Mouse (Mus musculus): ENCODE results near the gene 1700125H20Rik. TPM values are rescaled to one million over a fixed set of nuclear protein-coding genes. Genes with fewer than 3 reads are reported as not detected.
A peak's percentile ranks its signal among the peaks of the same experiment; 100 is the strongest.

The 1700125H20Rik gene
- not detected in 2 replicates for total RNA-seq (2014; rRNA removed)
- polyA plus RNA-seq (2012; rRNA removed) = not detected in 2 replicates

DNA sequence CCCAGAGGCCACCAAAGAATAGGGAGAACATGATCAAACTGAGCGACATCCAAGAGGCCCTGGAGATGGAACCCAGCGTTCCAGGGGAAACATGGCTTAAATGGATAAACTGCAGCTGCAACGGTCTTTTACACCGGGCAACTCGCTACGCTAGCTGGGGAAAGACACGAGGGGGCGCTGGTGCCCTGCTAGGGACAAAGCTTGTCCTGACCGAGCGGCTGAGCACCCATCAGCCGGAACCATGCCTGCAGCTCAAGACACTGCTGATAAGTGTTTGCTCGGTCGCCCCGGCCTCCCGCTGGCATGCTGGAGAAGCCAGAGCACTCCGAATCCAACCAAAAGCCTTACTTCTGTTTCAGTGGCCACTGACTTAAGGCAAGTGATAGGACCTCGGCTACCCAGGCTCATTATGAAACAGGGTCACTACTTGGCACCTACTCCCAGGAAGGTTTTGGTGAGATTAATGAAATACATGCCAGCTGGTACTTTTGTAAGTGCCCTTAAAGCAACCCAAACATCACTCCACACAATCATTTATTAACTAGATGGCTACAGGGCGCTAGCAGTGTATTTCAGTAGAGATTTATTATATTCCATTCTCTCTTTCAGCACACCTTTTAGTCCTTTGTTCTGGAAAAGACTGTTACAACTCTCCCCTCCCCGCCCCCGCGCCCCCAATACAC, at the start of gene 1700125H20Rik:
1700125H20Rik (plus strand) TSS at position 347 of the 683 bp plus-strand sequence.
- no peaks in the 10 kb centered on the region for H3K36me3 ChIP-seq (ENCODE audit: control insufficient read depth, insufficient read depth, low read length)
- DNase-seq (ENCODE audit: extremely low read depth, low read depth, low spot score) = peak; percentile 79
- peak; percentile 98 for TF ChIP-seq CTCF (IDR thresholded peaks at IDR 0.05; ENCODE audit: low read depth, low read length)
- no peak for TF ChIP-seq POLR2A (IDR thresholded peaks at IDR 0.05; ENCODE audit: extremely low read depth, insufficient read depth, low read length)
- no peaks in the 10 kb centered on the region for H3K27me3 ChIP-seq (ENCODE audit: control insufficient read depth, insufficient read depth, low read length)
- peak within 1 kb of the TSS; percentile 54 for H3K9ac ChIP-seq (ENCODE audit: low read depth, low read length)
- WGBS = 8% methylated on average over 21 of the region's 21 CpGs
- peak within 1 kb of the TSS; percentile 56 for H3K4me3 ChIP-seq (ENCODE audit: insufficient read depth, low read depth, low read length)
- peaks cover 5% of the 10 kb centered on the region for H3K4me1 ChIP-seq (ENCODE audit: control insufficient read depth, insufficient read depth, low read length)
- H3K27ac ChIP-seq (replicated peaks; ENCODE audit: insufficient read depth, low read depth, low read length) = peak within 1 kb of the TSS; percentile 38; the same call in 1 of the 2 replicates
- H3K79me2 ChIP-seq (ENCODE audit: control insufficient read depth, insufficient read depth, low read length) = no peaks in the 10 kb centered on the region

- DNase-seq (ENCODE audit: extremely low read depth, low read depth, low spot score) = no peak
- WGBS = 82% methylated on average over 1 of the region's 1 CpGs
- H3K27ac ChIP-seq (replicated peaks; ENCODE audit: insufficient read depth, low read depth, low read length) = no peak overlapping the region
- H3K79me2 ChIP-seq (ENCODE audit: control insufficient read depth, insufficient read depth, low read length) = peaks cover 6% of the 10 kb centered on the region; the same call in 1 of the 2 replicates
- no peak for TF ChIP-seq POLR2A (IDR thresholded peaks at IDR 0.05; ENCODE audit: extremely low read depth, insufficient read depth, low read length)
- no peak for TF ChIP-seq CTCF (IDR thresholded peaks at IDR 0.05; ENCODE audit: low read depth, low read length)
- peaks cover 4% of the 10 kb centered on the region; the same call in 1 of the 2 replicates for H3K4me1 ChIP-seq (ENCODE audit: control insufficient read depth, insufficient read depth, low read length)
- no peak overlapping the region for H3K4me3 ChIP-seq (ENCODE audit: insufficient read depth, low read depth, low read length)
- H3K9ac ChIP-seq (ENCODE audit: low read depth, low read length) = no peak overlapping the region
- H3K36me3 ChIP-seq (ENCODE audit: control insufficient read depth, insufficient read depth, low read length) = no peaks in the 10 kb centered on the region
- no peaks in the 10 kb centered on the region for H3K27me3 ChIP-seq (ENCODE audit: control insufficient read depth, insufficient read depth, low read length)
Measured at GRCm38 (mm10) chr11:85122073-85122472, 48.1 kb upstream of the 1700125H20Rik start.

DNA sequence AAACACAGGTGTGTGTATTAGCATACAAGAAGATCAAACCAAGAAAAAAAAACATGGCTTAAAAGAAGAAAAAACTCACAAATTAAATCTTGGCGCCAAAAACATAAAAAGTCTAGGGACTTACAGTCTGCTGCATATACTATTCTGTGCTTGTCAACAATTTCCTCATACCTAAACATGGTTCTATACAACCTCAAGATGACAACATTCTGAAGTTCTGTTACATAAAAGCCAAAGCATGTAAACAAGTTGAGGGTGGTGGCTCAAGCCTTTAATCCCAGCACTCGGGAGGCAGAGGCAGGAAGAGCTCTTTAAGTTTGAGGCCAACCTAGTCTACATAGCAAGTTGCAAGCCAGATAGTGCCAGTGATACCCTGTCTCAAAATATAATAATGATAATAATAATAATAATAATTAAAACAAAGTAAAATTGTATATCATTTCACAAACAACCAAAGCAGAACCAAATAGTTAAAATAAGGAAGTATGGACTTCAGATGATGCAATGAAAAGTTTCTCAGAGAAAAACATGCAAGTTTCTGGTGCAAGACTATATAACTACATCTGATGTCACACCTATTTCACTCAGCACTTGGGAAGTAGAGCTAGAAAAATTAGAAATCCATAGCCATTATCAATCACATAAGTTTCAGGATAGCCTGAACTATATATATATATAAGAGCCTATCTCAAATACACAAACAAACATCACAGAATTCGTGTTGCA, 46.8 kb upstream of the 1700125H20Rik start:
- Histone ChIP-seq H3K4me1 (ENCODE audit: control insufficient read depth, insufficient read depth, low read length) (peaks cover 4% of the 10 kb centered on the region; the same call in 1 of the 2 replicates), H3K27ac (replicated peaks; ENCODE audit: insufficient read depth, low read depth, low read length) (no peak overlapping the region), H3K36me3 (ENCODE audit: control insufficient read depth, insufficient read depth, low read length) (no peaks in the 10 kb centered on the region), H3K9ac (ENCODE audit: low read depth, low read length) (no peak overlapping the region), H3K27me3 (ENCODE audit: control insufficient read depth, insufficient read depth, low read length) (no peaks in the 10 kb centered on the region), H3K79me2 (ENCODE audit: control insufficient read depth, insufficient read depth, low read length) (peaks cover 8% of the 10 kb centered on the region; the same call in 1 of the 2 replicates), H3K4me3 (ENCODE audit: insufficient read depth, low read depth, low read length) (no peak overlapping the region)
- DNase-seq (ENCODE audit: extremely low read depth, low read depth, low spot score) = no peak
- TF ChIP-seq CTCF (IDR thresholded peaks at IDR 0.05; ENCODE audit: low read depth, low read length) (no peak), POLR2A (IDR thresholded peaks at IDR 0.05; ENCODE audit: extremely low read depth, insufficient read depth, low read length) (no peak)
- 82% methylated on average over 3 of the region's 3 CpGs for WGBS

- Histone ChIP-seq H3K27ac (replicated peaks; ENCODE audit: insufficient read depth, low read depth, low read length) (no peak overlapping the region), H3K27me3 (ENCODE audit: control insufficient read depth, insufficient read depth, low read length) (no peaks in the 10 kb centered on the region), H3K9ac (ENCODE audit: low read depth, low read length) (no peak overlapping the region), H3K4me3 (ENCODE audit: insufficient read depth, low read depth, low read length) (no peak overlapping the region), H3K4me1 (ENCODE audit: control insufficient read depth, insufficient read depth, low read length) (peaks cover 5% of the 10 kb centered on the region), H3K36me3 (ENCODE audit: control insufficient read depth, insufficient read depth, low read length) (no peaks in the 10 kb centered on the region), H3K79me2 (ENCODE audit: control insufficient read depth, insufficient read depth, low read length) (peaks cover 15% of the 10 kb centered on the region; the same call in 1 of the 2 replicates)
- DNase-seq (ENCODE audit: extremely low read depth, low read depth, low spot score) = peak; percentile 27
- 69% methylated on average over 2 of the region's 2 CpGs for WGBS
- TF ChIP-seq POLR2A (IDR thresholded peaks at IDR 0.05; ENCODE audit: extremely low read depth, insufficient read depth, low read length) (no peak), CTCF (IDR thresholded peaks at IDR 0.05; ENCODE audit: low read depth, low read length) (no peak)
Measured at GRCm38 (mm10) chr11:85126257-85127102, 43.7 kb upstream of the 1700125H20Rik start.

DNA sequence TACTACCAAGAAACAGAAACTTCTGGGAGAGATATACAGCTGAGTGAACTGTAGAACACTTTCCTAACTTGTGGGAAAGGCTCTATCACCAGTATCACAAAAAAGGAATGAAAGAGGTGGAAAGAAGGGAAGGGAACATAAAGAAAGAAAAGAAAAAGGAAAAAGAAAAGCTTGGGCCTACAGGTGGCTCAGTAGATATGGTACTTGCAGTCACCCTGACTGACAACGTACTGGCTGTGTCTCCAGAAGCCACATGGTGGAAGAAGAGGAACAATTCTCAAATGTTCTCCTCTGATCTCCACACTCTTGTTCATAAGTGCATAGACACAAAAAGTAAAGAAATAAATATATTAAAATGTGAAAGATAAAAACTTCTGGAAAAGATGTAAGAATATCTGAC, 41.3 kb upstream of the 1700125H20Rik start:
- no peak overlapping the region for H3K4me3 ChIP-seq (ENCODE audit: insufficient read depth, low read depth, low read length)
- WGBS = 97% methylated on average over 1 of the region's 1 CpGs
- H3K27me3 ChIP-seq (ENCODE audit: control insufficient read depth, insufficient read depth, low read length) = no peaks in the 10 kb centered on the region
- H3K36me3 ChIP-seq (ENCODE audit: control insufficient read depth, insufficient read depth, low read length) = no peaks in the 10 kb centered on the region
- H3K9ac ChIP-seq (ENCODE audit: low read depth, low read length) = no peak overlapping the region
- H3K27ac ChIP-seq (replicated peaks; ENCODE audit: insufficient read depth, low read depth, low read length) = no peak overlapping the region
- H3K79me2 ChIP-seq (ENCODE audit: control insufficient read depth, insufficient read depth, low read length) = peaks cover 9% of the 10 kb centered on the region; the same call in 1 of the 2 replicates
- no peak for DNase-seq (ENCODE audit: extremely low read depth, low read depth, low spot score)
- no peak for TF ChIP-seq CTCF (IDR thresholded peaks at IDR 0.05; ENCODE audit: low read depth, low read length)
- peaks cover 11% of the 10 kb centered on the region for H3K4me1 ChIP-seq (ENCODE audit: control insufficient read depth, insufficient read depth, low read length)
